ENCODE assay signal across 7 mouse cellular contexts in the genomic region with DNA sequence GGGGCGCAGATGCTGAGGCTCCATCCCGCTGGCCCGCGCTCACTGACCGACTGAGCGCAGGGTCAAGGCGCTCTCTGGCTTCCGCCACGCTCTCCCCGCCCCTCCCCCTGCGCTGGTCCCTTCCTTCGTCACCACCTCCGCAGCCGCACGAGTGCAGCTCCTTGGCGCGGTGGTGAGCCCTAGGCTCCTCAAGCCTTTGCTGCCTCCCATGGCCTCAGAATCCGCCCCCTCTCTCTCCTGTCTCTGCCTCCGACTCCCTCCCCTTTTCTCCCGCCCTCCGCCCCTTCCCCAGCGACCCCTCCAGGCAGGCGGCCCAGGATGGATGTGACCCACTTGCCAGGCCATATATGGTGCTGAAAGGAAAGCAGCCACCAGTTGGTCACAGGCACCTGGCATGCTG. TPM values are rescaled to one million over a fixed set of nuclear protein-coding genes. Genes with fewer than 3 reads are reported as not detected.
DNase-seq lines count a peak whose midpoint lies in the region; ATAC-seq and TF ChIP-seq lines count a peak whose summit lies in the region.
"Not testable (repeated sequence)": the region's sequence is repeated elsewhere in the genome, so short reads cannot be mapped to it uniquely, and the experiment has no call there.

A gene (minus strand): TSS at position 111 of the 400 bp plus-strand sequence.

- DNase-seq in brain, adult 2 months (ENCODE audit: low read depth, low spot score): peak; percentile 13
- DNase-seq in heart, adult 2 months: peak; percentile 33 to 36
- DNase-seq in induced T-regulatory cell, adult 2 months (ENCODE audit: low read depth): peak; percentile 13
- DNase-seq in left cerebral cortex, adult 2 months (ENCODE audit: extremely low spot score in 1 of 2, low spot score in 2 of 2): peak; percentile 13 to 28
- DNase-seq in ovary, postnatal 36 days (ENCODE audit: low spot score): peak; percentile 3

- H3K4me1 ChIP-seq in embryonic facial prominence, embryonic 13.5 days; heart, adult 2 months (ENCODE audit: control insufficient read depth, insufficient read depth, low read length); lung, embryonic 15.5 days: not testable (repeated sequence)

- 0% methylated on average over 21 of the region's 23 CpGs for WGBS in embryonic facial prominence, embryonic 13.5 days
- WGBS in heart, adult 2 months: 2% methylated on average over 14 of the region's 23 CpGs
- WGBS in lung, embryonic 15.5 days: 0% methylated on average over 13 of the region's 23 CpGs

- not testable (repeated sequence) for H3K27ac ChIP-seq in embryonic facial prominence, embryonic 13.5 days; heart, adult 2 months; left cerebral cortex, adult 2 months
- 0 out of 2 replicates have a peak within 1 kb of the TSS, but pooled peaks have one; percentile 33 for H3K27ac ChIP-seq in lung, embryonic 15.5 days

- H3K79me2 ChIP-seq in heart, adult 2 months (replicated peaks; ENCODE audit: control insufficient read depth, insufficient read depth, low read length): not testable (repeated sequence)

- intact Hi-C loops in heart, adult 2 months (cut with DNase I); left cerebral cortex, adult 2 months (cut with DNase I): not testable (repeated sequence)

- TF ChIP-seq CTCF in heart, adult 2 months (IDR thresholded peaks at IDR 0.05); left cerebral cortex, adult 2 months (IDR thresholded peaks at IDR 0.05): not testable (repeated sequence)

- not testable (repeated sequence) for H3K27me3 ChIP-seq in embryonic facial prominence, embryonic 13.5 days; heart, adult 2 months (ENCODE audit: control insufficient read depth, insufficient read depth, low read length); lung, embryonic 15.5 days

- not testable (repeated sequence) for TF ChIP-seq POLR2A in heart, adult 2 months (IDR thresholded peaks at IDR 0.05; ENCODE audit: insufficient read depth, low read depth, low read length)

- H3K9ac ChIP-seq in embryonic facial prominence, embryonic 13.5 days: peak within 1 kb of the TSS; percentile 51; the same call in 1 of the 2 replicates
- H3K9ac ChIP-seq in heart, adult 2 months (ENCODE audit: low read depth, low read length): 0 out of 2 replicates have a peak within 1 kb of the TSS, but pooled peaks have one; percentile 46
- H3K9ac ChIP-seq in lung, embryonic 15.5 days: not testable (repeated sequence)

- peak within 1 kb of the TSS; percentile 83 for H3K4me2 ChIP-seq in embryonic facial prominence, embryonic 13.5 days
- peak within 1 kb of the TSS; percentile 74 for H3K4me2 ChIP-seq in lung, embryonic 15.5 days

- TF ChIP-seq EP300 in heart, adult 2 months (IDR thresholded peaks at IDR 0.05; ENCODE audit: insufficient read depth, low read depth, low read length): not testable (repeated sequence)

- H3K9me3 ChIP-seq in embryonic facial prominence, embryonic 13.5 days; lung, embryonic 15.5 days: not testable (repeated sequence)

- ATAC-seq in embryonic facial prominence, embryonic 13.5 days (ENCODE audit: insufficient number of reproducible peaks, insufficient read depth, low FRiP score, low TSS enrichment, low read depth); lung, embryonic 15.5 days (ENCODE audit: borderline replicate concordance, extremely low read depth, low FRiP score, low TSS enrichment): not testable (repeated sequence)

- H3K36me3 ChIP-seq in embryonic facial prominence, embryonic 13.5 days; heart, adult 2 months (ENCODE audit: control insufficient read depth, insufficient read depth, low read length); lung, embryonic 15.5 days: not testable (repeated sequence)

- H3K4me3 ChIP-seq in embryonic facial prominence, embryonic 13.5 days: peak within 1 kb of the TSS; percentile 47
- H3K4me3 ChIP-seq in heart, adult 2 months: peak within 1 kb of the TSS; percentile 35
- H3K4me3 ChIP-seq in left cerebral cortex, adult 2 months: peak within 1 kb of the TSS; percentile 48
- peak within 1 kb of the TSS; percentile 43 for H3K4me3 ChIP-seq in lung, embryonic 15.5 days

RNA-seq across cellular contexts. Expression of the gene that starts here (rescaled TPM):
- polyA plus RNA-seq in embryonic facial prominence, embryonic 13.5 days (2015; fragmentation: Nextera tagmentation; extraction: Ambion mirVana): 0.28 and 0.30 TPM in 2 replicates
- total RNA-seq in heart, adult 2 months (2021): under 1 TPM in 1 of 2 experiments, not detected in 1; 0.18 TPM
- 0.20 and 0.25 TPM in 2 replicates for polyA plus RNA-seq in heart, adult 2 months (2012; rRNA removed)
- total RNA-seq in left cerebral cortex, adult 2 months (2021): 1 to 10 TPM in 1 of 2 experiments, under 1 TPM in 1; 0.50 to 1.4 TPM
- 0.45 and 0.49 TPM in 2 replicates for polyA plus RNA-seq in lung, embryonic 15.5 days (2015; fragmentation: Nextera tagmentation; extraction: Ambion mirVana)

Comparison
In these comparisons a context has a peak if more than half of its experiments do, and no peak if none do; other contexts are left out.
1. Peak in DNase-seq, H3K4me3 ChIP-seq and H3K9ac ChIP-seq in heart, adult 2 months; RNA of the gene not detected or under 1 TPM.